Mouse (Mus musculus): ENCODE results near the gene Efna3. TPM values are rescaled to one million over a fixed set of nuclear protein-coding genes. Genes with fewer than 3 reads are reported as not detected.

The Efna3 gene
- polyA plus RNA-seq, 1 experiment from 2014 or later = 22.5 TPM

Other genes starting within 250 kb of the Efna3 start
- 59.8 and 69.5 TPM in 2 replicates for gene Rusc1, start 229.7 kb downstream of the Efna3 start, polyA plus RNA-seq (2015; fragmentation: Nextera tagmentation; extraction: Ambion mirVana)
- gene Gm43738, start 221.9 kb downstream of the Efna3 start, polyA plus RNA-seq (2015; fragmentation: Nextera tagmentation; extraction: Ambion mirVana) = not detected in 2 replicates
- gene Fdps, start 221.0 kb downstream of the Efna3 start, polyA plus RNA-seq (2015; fragmentation: Nextera tagmentation; extraction: Ambion mirVana) = 351 and 358 TPM in 2 replicates
- gene Pklr, start 186.8 kb downstream of the Efna3 start, polyA plus RNA-seq (2015; fragmentation: Nextera tagmentation; extraction: Ambion mirVana) = 0.24 TPM in 1 of 2 replicates, not detected in the other
- 28.9 and 32.3 TPM in 2 replicates for gene Hcn3, start 162.8 kb downstream of the Efna3 start, polyA plus RNA-seq (2015; fragmentation: Nextera tagmentation; extraction: Ambion mirVana)
- 24.9 and 32.9 TPM in 2 replicates for gene Clk2, start 158.2 kb downstream of the Efna3 start, polyA plus RNA-seq (2015; fragmentation: Nextera tagmentation; extraction: Ambion mirVana)
- gene Scamp3, start 145.5 kb downstream of the Efna3 start, polyA plus RNA-seq (2015; fragmentation: Nextera tagmentation; extraction: Ambion mirVana) = 110 and 116 TPM in 2 replicates
- gene Fam189b, start 139.8 kb downstream of the Efna3 start, polyA plus RNA-seq (2015; fragmentation: Nextera tagmentation; extraction: Ambion mirVana) = 27.5 and 31.3 TPM in 2 replicates
- 43.5 and 46.7 TPM in 2 replicates for gene Gba, start 120.0 kb downstream of the Efna3 start, polyA plus RNA-seq (2015; fragmentation: Nextera tagmentation; extraction: Ambion mirVana)
- gene Thbs3, start 107.8 kb downstream of the Efna3 start, polyA plus RNA-seq (2015; fragmentation: Nextera tagmentation; extraction: Ambion mirVana) = 82.9 and 86.2 TPM in 2 replicates
- 158 and 165 TPM in 2 replicates for gene Mtx1, start 95.9 kb downstream of the Efna3 start, polyA plus RNA-seq (2015; fragmentation: Nextera tagmentation; extraction: Ambion mirVana)
- 3.2 and 3.4 TPM in 2 replicates for gene Muc1, start 93.9 kb downstream of the Efna3 start, polyA plus RNA-seq (2015; fragmentation: Nextera tagmentation; extraction: Ambion mirVana)
- 205 and 209 TPM in 2 replicates for gene Krtcap2, start 77.0 kb downstream of the Efna3 start, polyA plus RNA-seq (2015; fragmentation: Nextera tagmentation; extraction: Ambion mirVana)
- 58.6 and 59.4 TPM in 2 replicates for gene Trim46, start 76.7 kb downstream of the Efna3 start, polyA plus RNA-seq (2015; fragmentation: Nextera tagmentation; extraction: Ambion mirVana)
- 74.6 and 75.9 TPM in 2 replicates for gene Dpm3, start 63.6 kb downstream of the Efna3 start, polyA plus RNA-seq (2015; fragmentation: Nextera tagmentation; extraction: Ambion mirVana)
- 31.8 and 37.5 TPM in 2 replicates for gene Slc50a1, start 52.4 kb downstream of the Efna3 start, polyA plus RNA-seq (2015; fragmentation: Nextera tagmentation; extraction: Ambion mirVana)
- gene Efna1, start 41.8 kb downstream of the Efna3 start, polyA plus RNA-seq (2015; fragmentation: Nextera tagmentation; extraction: Ambion mirVana) = 9.7 and 10.7 TPM in 2 replicates
- 8.8 and 11.4 TPM in 2 replicates for gene Efna4, start 15.1 kb upstream of the Efna3 start, polyA plus RNA-seq (2015; fragmentation: Nextera tagmentation; extraction: Ambion mirVana)
- gene Adam15, start 27.0 kb upstream of the Efna3 start, polyA plus RNA-seq (2015; fragmentation: Nextera tagmentation; extraction: Ambion mirVana) = 28.2 and 34.2 TPM in 2 replicates
- gene Dcst2, start 39.0 kb upstream of the Efna3 start, polyA plus RNA-seq (2015; fragmentation: Nextera tagmentation; extraction: Ambion mirVana) = 0.19 and 0.24 TPM in 2 replicates
- 0.88 and 0.93 TPM in 2 replicates for gene Dcst1, start 42.3 kb upstream of the Efna3 start, polyA plus RNA-seq (2015; fragmentation: Nextera tagmentation; extraction: Ambion mirVana)
- 0.45 and 0.54 TPM in 2 replicates for gene Zbtb7b, start 71.8 kb upstream of the Efna3 start, polyA plus RNA-seq (2015; fragmentation: Nextera tagmentation; extraction: Ambion mirVana)
- gene Lenep, start 79.8 kb upstream of the Efna3 start, polyA plus RNA-seq (2015; fragmentation: Nextera tagmentation; extraction: Ambion mirVana) = 1.5 TPM in 1 of 2 replicates, not detected in the other
- gene Flad1, start 88.9 kb upstream of the Efna3 start, polyA plus RNA-seq (2015; fragmentation: Nextera tagmentation; extraction: Ambion mirVana) = 37.2 and 37.8 TPM in 2 replicates
- 176 and 177 TPM in 2 replicates for gene Cks1b, start 95.4 kb upstream of the Efna3 start, polyA plus RNA-seq (2015; fragmentation: Nextera tagmentation; extraction: Ambion mirVana)
- gene Shc1, start 95.5 kb upstream of the Efna3 start, polyA plus RNA-seq (2015; fragmentation: Nextera tagmentation; extraction: Ambion mirVana) = 17.3 and 17.8 TPM in 2 replicates
- gene Pygo2, start 107.2 kb upstream of the Efna3 start, polyA plus RNA-seq (2015; fragmentation: Nextera tagmentation; extraction: Ambion mirVana) = 37.4 and 43.4 TPM in 2 replicates
- 12.2 and 14.1 TPM in 2 replicates for gene Pbxip1, start 113.7 kb upstream of the Efna3 start, polyA plus RNA-seq (2015; fragmentation: Nextera tagmentation; extraction: Ambion mirVana)
- gene Pmvk, start 131.6 kb upstream of the Efna3 start, polyA plus RNA-seq (2015; fragmentation: Nextera tagmentation; extraction: Ambion mirVana) = 99.9 and 104 TPM in 2 replicates
- gene Kcnn3, start 197.2 kb upstream of the Efna3 start, polyA plus RNA-seq (2015; fragmentation: Nextera tagmentation; extraction: Ambion mirVana) = 4.4 and 5.0 TPM in 2 replicates

Data from midbrain, embryonic 13.5 days (tissue).